Mouse (Mus musculus) ES-E14 (cell line): ENCODE measurements around the gene Foxp1.

Experiments used
- CHD2 ChIP-seq: IDR thresholded peaks from 2 replicates; pipeline ENCODE4 v1.6.1; 2014; ENCODE audit warnings: mild to moderate bottlenecking, low read depth, low read length, inconsistent platforms
- HCFC1 ChIP-seq: IDR thresholded peaks from 2 replicates; pipeline ENCODE4 v1.6.1; 2012; ENCODE audit warnings: low read length, inconsistent platforms, borderline replicate concordance; ENCODE audit not compliant: insufficient read depth
- MAFK ChIP-seq: IDR thresholded peaks from 2 replicates; pipeline ENCODE4 v1.6.1; 2014; ENCODE audit warnings: mild to moderate bottlenecking, low read depth, low read length, inconsistent platforms; ENCODE audit not compliant: insufficient read depth
- ZC3H11A ChIP-seq: IDR thresholded peaks from 2 replicates; pipeline ENCODE4 v1.6.1; 2012; ENCODE audit warnings: low read depth, mild to moderate bottlenecking, inconsistent platforms, low read length, borderline replicate concordance
- ZNF384 ChIP-seq: IDR thresholded peaks from 2 replicates; pipeline ENCODE4 v1.6.1; 2012; ENCODE audit warnings: low read depth, low read length, inconsistent platforms

DNA sequence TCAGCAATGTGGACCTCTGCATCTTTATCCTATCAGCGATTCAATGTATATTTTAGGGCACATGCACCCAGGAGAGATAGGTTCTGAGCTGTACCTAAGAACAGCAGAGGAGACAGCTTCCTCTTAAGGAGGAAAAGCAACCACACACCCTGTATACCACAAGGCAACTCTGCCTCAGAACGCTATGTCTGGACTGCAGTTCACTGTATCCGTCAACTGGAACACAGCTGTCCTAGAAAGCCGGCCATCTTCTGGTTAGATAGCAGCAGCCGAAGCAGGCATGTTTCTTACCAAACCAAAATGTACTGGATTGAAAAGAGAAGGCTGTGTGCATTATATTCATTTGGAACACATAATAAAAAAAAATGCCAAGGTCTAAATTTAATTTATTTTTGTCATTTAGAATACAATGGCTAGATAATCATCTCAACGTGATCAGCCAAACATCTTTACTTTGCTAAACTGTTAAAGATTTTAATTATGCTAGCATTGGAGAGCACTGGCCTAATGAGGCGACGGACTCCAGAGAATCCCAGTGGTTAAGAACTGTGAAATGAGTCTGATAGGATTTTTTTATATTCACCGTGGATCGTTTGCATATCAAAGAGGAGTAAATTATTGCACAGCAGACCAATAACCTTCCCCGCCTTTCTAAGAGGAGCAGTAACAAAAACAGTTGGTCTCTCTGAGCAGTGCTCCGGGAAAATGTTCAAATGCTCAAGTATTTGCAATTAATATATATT lies 518.1 kb downstream of the Foxp1 start:
- TF ChIP-seq MAFK, result no peak
- no peak for TF ChIP-seq HCFC1
- TF ChIP-seq CHD2, result no peak
- no peak for TF ChIP-seq ZNF384
- TF ChIP-seq ZC3H11A, result no peak
